In the genomic region with DNA sequence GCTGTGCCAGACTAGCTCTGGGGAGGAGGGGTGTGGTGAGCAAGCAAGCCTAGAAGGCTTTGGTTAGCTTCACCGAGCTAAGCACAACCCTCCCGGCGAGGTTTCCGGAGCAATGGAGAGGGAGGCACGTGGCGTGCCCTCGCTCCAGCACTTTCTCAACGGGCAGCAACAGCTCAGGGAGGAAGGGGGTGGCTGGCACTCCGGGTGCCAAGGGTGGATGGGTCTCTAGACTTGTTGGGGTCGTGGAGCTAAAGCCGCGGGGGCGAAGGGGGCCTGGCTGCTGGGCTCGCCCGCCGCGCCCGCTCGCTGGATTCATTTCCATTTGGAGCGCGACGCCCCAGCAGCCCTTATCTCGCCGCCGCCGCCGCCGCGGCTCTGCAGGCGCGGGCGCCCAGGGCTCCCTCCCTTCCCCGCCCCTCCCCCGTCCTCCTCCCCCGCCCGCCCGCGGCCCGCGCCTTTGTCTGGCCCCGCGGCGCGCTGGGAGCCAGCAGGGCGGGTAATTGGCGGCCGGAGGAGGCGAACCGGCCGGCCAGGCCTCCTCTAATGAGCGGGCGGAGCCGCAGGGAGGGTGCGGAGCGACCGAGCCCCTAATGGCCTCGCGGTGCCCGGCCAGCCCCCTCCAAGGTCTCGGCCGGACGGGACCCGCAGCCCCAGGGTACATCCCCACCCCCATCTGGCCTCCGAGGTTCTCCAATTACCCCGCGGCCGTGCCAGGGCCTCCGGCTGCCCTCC, we compare ENCODE assay signal across 8 mouse cellular contexts.
DNase-seq lines count a peak whose midpoint lies in the region; ATAC-seq lines count a peak whose summit lies in the region.

No protein-coding gene starts in this region.

- ATAC-seq in embryonic facial prominence, embryonic 12.5 days (ENCODE audit: insufficient number of reproducible peaks, insufficient read depth, low FRiP score, low TSS enrichment), result peak; percentile 82
- ATAC-seq in limb, embryonic 15.5 days (ENCODE audit: insufficient number of reproducible peaks, low FRiP score, low TSS enrichment, low read depth), result peak; percentile 70
- peak; percentile 88 for ATAC-seq in midbrain, embryonic 16.5 days

- no peaks in the 10 kb centered on the region for H3K9me3 ChIP-seq in embryonic facial prominence, embryonic 12.5 days
- no peaks in the 10 kb centered on the region for H3K9me3 ChIP-seq in limb, embryonic 15.5 days
- H3K9me3 ChIP-seq in midbrain, embryonic 16.5 days (replicated peaks; ENCODE audit: control insufficient read depth, low read length, poor library complexity, severe bottlenecking), result no peaks in the 10 kb centered on the region

- 0 out of 2 replicates have a peak, but pooled peaks cover 3% of the 10 kb centered on the region for H3K4me1 ChIP-seq in embryonic facial prominence, embryonic 12.5 days
- H3K4me1 ChIP-seq in limb, embryonic 15.5 days, result peaks cover 13% of the 10 kb centered on the region; the same call in 1 of the 2 replicates
- H3K4me1 ChIP-seq in midbrain, embryonic 16.5 days (ENCODE audit: control insufficient read depth, insufficient read depth, low read length), result no peaks in the 10 kb centered on the region

- H3K4me3 ChIP-seq in embryonic facial prominence, embryonic 12.5 days, result peak overlapping the region; percentile 39
- H3K4me3 ChIP-seq in limb, embryonic 15.5 days, result peak overlapping the region; percentile 43
- peak overlapping the region; percentile 41 for H3K4me3 ChIP-seq in midbrain, embryonic 16.5 days (ENCODE audit: low read depth, low read length)

- WGBS in embryonic facial prominence, embryonic 12.5 days, result 11% methylated on average over 44 of the region's 68 CpGs
- 12% methylated on average over 42 of the region's 68 CpGs for WGBS in limb, embryonic 15.5 days
- 16% methylated on average over 22 of the region's 68 CpGs for WGBS in midbrain, embryonic 16.5 days

- H3K9ac ChIP-seq in embryonic facial prominence, embryonic 12.5 days, result peak overlapping the region; percentile 68
- peak overlapping the region; percentile 40 for H3K9ac ChIP-seq in limb, embryonic 15.5 days
- H3K9ac ChIP-seq in midbrain, embryonic 16.5 days (ENCODE audit: low read depth, low read length), result peak overlapping the region; percentile 78

- peaks cover 36% of the 10 kb centered on the region for H3K27me3 ChIP-seq in embryonic facial prominence, embryonic 12.5 days
- peaks cover 29% of the 10 kb centered on the region; the same call in 1 of the 2 replicates for H3K27me3 ChIP-seq in limb, embryonic 15.5 days
- no peaks in the 10 kb centered on the region; the same call in 1 of the 2 replicates for H3K27me3 ChIP-seq in midbrain, embryonic 16.5 days (ENCODE audit: control insufficient read depth, insufficient read depth, low read depth, low read length)

- peak overlapping the region; percentile 59 for H3K4me2 ChIP-seq in embryonic facial prominence, embryonic 12.5 days (replicated peaks)
- H3K4me2 ChIP-seq in limb, embryonic 15.5 days, result peak overlapping the region; percentile 66
- peak overlapping the region; percentile 70 for H3K4me2 ChIP-seq in midbrain, embryonic 16.5 days (ENCODE audit: low read length)

- H3K27ac ChIP-seq in embryonic facial prominence, embryonic 12.5 days, result peak overlapping the region; percentile 84
- peak overlapping the region; percentile 82 for H3K27ac ChIP-seq in limb, embryonic 15.5 days
- H3K27ac ChIP-seq in midbrain, embryonic 16.5 days (ENCODE audit: low read length), result peak overlapping the region; percentile 80

- DNase-seq in layer of hippocampus, adult 11-12 months (ENCODE audit: low spot score), result peak; percentile 29
- DNase-seq in layer of hippocampus, adult 9-10 months (ENCODE audit: low spot score), result no peak
- peak; percentile 97 for DNase-seq in heart, adult 11 months
- DNase-seq in kidney, adult 11 months, result peak; percentile 54
- peak; percentile 16 to 39 for DNase-seq in spleen, postnatal 14 days (ENCODE audit: low spot score in 2 of 2)

- no peaks in the 10 kb centered on the region for H3K36me3 ChIP-seq in embryonic facial prominence, embryonic 12.5 days
- H3K36me3 ChIP-seq in limb, embryonic 15.5 days, result no peaks in the 10 kb centered on the region
- H3K36me3 ChIP-seq in midbrain, embryonic 16.5 days (ENCODE audit: control insufficient read depth, insufficient read depth, low read length), result no peaks in the 10 kb centered on the region
